Mouse (Mus musculus) myocyte (in vitro differentiated cells): ENCODE data around the gene Ptpn3.

Experiments
- CEBPB ChIP-seq: IDR thresholded peaks from 2 replicates; pipeline ENCODE4 v1.6.1; 2011; ENCODE audit warnings: mild to moderate bottlenecking, moderate library complexity; ENCODE audit not compliant: poor library complexity, insufficient read depth, severe bottlenecking
- E2F4 ChIP-seq: IDR thresholded peaks from one replicate; pipeline ENCODE4 v1.6.1; 2011; ENCODE audit warnings: mild to moderate bottlenecking, control low read depth, moderate library complexity; ENCODE audit not compliant: insufficient read depth
- REST ChIP-seq: IDR thresholded peaks from one replicate; pipeline ENCODE4 v1.6.1; 2011; ENCODE audit warnings: mild to moderate bottlenecking, control low read depth, moderate library complexity; ENCODE audit not compliant: insufficient read depth, insufficient read length
- USF1 ChIP-seq: IDR thresholded peaks from one replicate; pipeline ENCODE4 v1.6.1; 2011; ENCODE audit warnings: low read depth, mild to moderate bottlenecking, control low read depth, moderate library complexity

- TF ChIP-seq CEBPB (no peak), USF1 (no peak), REST (no peak), E2F4 (no peak)
Measured at GRCm38 (mm10) chr4:57235741-57236140, 65.9 kb downstream of the Ptpn3 start.
